Mouse (Mus musculus) intestine, postnatal 0 days (tissue): Measurements from ENCODE around the gene Mob1a. TPM values are rescaled to one million over a fixed set of nuclear protein-coding genes. Genes with fewer than 3 reads are reported as not detected.

ENCODE experiments used
- ATAC-seq: fragments of 200-750 bp; cut with Nextera tagmentation; 2 replicates; pipeline ENCODE4 v1.8.0; 2017; ENCODE audit warnings: mild to moderate bottlenecking, moderate TSS enrichment, moderate library complexity
- H3K27ac ChIP-seq: fragments of 300-500 bp; sonication (generic); 2 replicates; pipeline ENCODE4 v1.5.1; 2014; ENCODE audit warnings: mild to moderate bottlenecking, low read depth, low read length, moderate library complexity
- H3K27me3 ChIP-seq: fragments of 300-500 bp; sonication (generic); replicated peaks from 2 replicates; pipeline ENCODE4 v1.6.1; 2014; ENCODE audit warnings: low read length, mixed read lengths; ENCODE audit not compliant: control insufficient read depth, insufficient read depth
- H3K36me3 ChIP-seq: fragments of 300-500 bp; sonication (generic); 2 replicates; pipeline ENCODE4 v1.6.1; 2014; ENCODE audit warnings: mild to moderate bottlenecking, moderate library complexity; ENCODE audit not compliant: control insufficient read depth, insufficient read depth
- H3K4me1 ChIP-seq: fragments of 300-500 bp; sonication (generic); replicated peaks from 2 replicates; pipeline ENCODE4 v1.6.1; 2014; ENCODE audit warnings: antibody characterized with exemption, low read length, mixed read lengths; ENCODE audit not compliant: control insufficient read depth, insufficient read depth
- H3K4me2 ChIP-seq: fragments of 300-500 bp; sonication (generic); replicated peaks from 2 replicates; pipeline ENCODE4 v1.6.1; 2014; ENCODE audit warnings: low read depth, mild to moderate bottlenecking, moderate library complexity
- H3K4me3 ChIP-seq: fragments of 300-500 bp; sonication (generic); 2 replicates; pipeline ENCODE4 v1.5.1; 2014; ENCODE audit warnings: low read depth, low read length
- H3K9ac ChIP-seq: fragments of 300-500 bp; sonication (generic); 2 replicates; pipeline ENCODE4 v1.6.1; 2014; ENCODE audit warnings: mild to moderate bottlenecking, low read depth, low read length
- H3K9me3 ChIP-seq: fragments of 300-500 bp; sonication (generic); 2 replicates; pipeline ENCODE4 v1.6.1; 2016; ENCODE audit warnings: mixed run types; ENCODE audit not compliant: control insufficient read depth
- CTCF ChIP-seq: sonication (generic); IDR thresholded peaks from 2 replicates; pipeline ENCODE4 v1.5.1; 2016; ENCODE audit warnings: low read depth, mild to moderate bottlenecking, control low read depth, antibody characterized with exemption, moderate library complexity
- WGBS: fragments of 180-500 bp; shearing (Covaris S2); extraction: QIAGEN DNeasy Blood & Tissue Kit; methylation state at CpG from one replicate; pipeline ENCODE4 v1.1.7; 2014; 5-methylcytosine and 5-hydroxymethylcytosine counted together
- polyA plus RNA-seq: library from polyadenylated mRNA; unstranded; fragments of >200 nt; fragmentation: Nextera tagmentation; extraction: Ambion mirVana; gene quantifications from 2 replicates; pipeline ENCODE4 v1.2.1, GENCODE M21; 2015

Gene Mob1a
- polyA plus RNA-seq, 1 experiment from 2014 or later, result 29.7 TPM

DNA sequence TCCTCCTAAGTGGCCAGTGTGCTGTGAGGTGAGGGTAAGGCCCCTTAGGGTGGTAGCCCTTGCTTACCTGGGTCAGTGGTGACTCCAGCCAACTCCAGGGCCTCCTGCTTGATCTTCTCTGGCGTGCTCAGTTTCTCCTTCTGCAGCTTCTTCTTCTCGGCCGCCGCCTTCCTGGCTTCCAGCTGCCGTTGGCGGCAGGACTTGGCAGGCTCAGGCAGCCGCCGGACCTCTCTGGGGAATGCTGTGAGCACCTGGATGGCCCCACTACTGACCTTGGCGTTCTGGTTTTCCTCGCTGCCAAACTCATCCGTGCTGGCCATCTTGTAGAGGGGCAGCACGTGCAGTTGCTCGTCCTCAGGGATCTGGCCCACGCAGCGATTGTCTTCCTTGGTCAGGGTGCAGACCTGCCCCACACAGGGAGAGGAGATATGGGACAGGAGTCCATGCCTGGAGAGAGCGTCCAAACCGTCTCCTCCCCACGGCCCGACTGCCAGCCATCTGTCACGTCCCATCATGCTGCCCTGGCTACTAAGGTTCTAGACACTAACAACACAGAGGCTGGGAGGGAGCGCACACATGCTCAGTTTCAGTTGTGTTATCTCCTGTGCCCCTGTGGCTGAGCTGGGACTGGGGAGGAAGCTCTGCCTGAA is 44.6 kb downstream of the Mob1a start:
- TF ChIP-seq CTCF, result no peak
- Histone ChIP-seq H3K9me3 (no peaks in the 10 kb centered on the region), H3K4me2 (no peak overlapping the region), H3K27ac (no peak overlapping the region), H3K27me3 (no peaks in the 10 kb centered on the region), H3K4me3 (no peak overlapping the region), H3K9ac (no peak overlapping the region), H3K4me1 (no peaks in the 10 kb centered on the region), H3K36me3 (peaks cover 96% of the 10 kb centered on the region)
- WGBS, result 83% methylated on average over 21 of the region's 21 CpGs
- ATAC-seq, result no peak

DNA sequence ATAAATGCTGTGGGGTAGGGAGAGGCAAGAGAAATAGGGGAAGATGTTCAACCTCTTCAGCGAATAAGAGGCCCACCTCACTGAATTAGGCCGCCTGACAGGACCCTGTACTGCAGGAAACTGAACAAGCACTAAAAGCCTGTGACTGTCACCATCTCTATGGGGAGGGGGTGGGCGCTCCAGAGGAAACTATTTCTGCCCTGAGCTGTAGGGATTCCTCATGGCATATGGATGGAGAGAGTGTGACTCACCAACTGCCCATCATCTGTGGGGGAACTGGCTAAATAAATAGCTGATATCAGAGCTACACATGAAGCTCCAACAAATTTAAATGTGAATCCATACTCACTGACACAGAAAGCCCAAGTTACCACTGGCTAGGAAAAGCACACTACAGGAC is 45.5 kb downstream of the Mob1a start:
- Histone ChIP-seq H3K4me2 (no peak overlapping the region), H3K4me1 (no peaks in the 10 kb centered on the region), H3K9me3 (no peaks in the 10 kb centered on the region), H3K9ac (no peak overlapping the region), H3K36me3 (peaks cover 98% of the 10 kb centered on the region), H3K4me3 (no peak overlapping the region), H3K27ac (no peak overlapping the region), H3K27me3 (no peaks in the 10 kb centered on the region)
- WGBS, result 86% methylated on average over 3 of the region's 3 CpGs
- no peak for TF ChIP-seq CTCF
- ATAC-seq, result no peak

DNA sequence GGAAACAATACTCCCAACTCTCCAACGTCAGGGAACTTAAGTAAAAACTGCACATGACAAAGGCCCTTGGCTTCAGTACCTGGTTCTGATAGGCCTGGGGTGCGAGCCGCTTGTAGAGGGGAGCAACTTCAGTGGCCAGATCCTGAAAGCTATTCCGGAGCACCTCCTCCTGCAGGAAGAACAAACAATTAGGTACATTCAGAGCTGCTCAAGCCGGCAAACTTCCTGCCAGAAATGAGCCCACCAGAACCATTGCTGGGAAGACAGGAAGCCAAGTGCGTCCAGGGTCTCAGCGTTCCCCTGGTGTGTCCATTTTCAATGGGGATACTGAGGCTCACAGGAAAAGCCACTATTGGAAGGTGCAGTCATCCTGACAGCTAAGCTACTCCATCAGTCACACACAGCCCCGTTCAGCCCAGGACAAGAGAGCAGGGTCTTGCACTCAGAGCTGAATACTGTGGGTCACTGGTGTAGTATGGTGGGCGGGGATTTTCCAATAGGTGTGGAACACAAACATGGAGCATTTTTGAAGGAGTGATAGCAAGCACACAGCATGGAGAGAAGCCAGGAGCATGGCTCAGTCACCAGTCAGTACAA is 48.0 kb downstream of the Mob1a start:
- H3K4me2 ChIP-seq, result no peak overlapping the region
- H3K9me3 ChIP-seq, result no peaks in the 10 kb centered on the region
- no peak overlapping the region for H3K27ac ChIP-seq
- no peaks in the 10 kb centered on the region for H3K27me3 ChIP-seq
- WGBS, result 82% methylated on average over 9 of the region's 9 CpGs
- H3K36me3 ChIP-seq, result peaks cover 98% of the 10 kb centered on the region
- no peak overlapping the region for H3K9ac ChIP-seq
- ATAC-seq, result no peak
- H3K4me3 ChIP-seq, result no peak overlapping the region
- H3K4me1 ChIP-seq, result no peaks in the 10 kb centered on the region
- no peak for TF ChIP-seq CTCF

DNA sequence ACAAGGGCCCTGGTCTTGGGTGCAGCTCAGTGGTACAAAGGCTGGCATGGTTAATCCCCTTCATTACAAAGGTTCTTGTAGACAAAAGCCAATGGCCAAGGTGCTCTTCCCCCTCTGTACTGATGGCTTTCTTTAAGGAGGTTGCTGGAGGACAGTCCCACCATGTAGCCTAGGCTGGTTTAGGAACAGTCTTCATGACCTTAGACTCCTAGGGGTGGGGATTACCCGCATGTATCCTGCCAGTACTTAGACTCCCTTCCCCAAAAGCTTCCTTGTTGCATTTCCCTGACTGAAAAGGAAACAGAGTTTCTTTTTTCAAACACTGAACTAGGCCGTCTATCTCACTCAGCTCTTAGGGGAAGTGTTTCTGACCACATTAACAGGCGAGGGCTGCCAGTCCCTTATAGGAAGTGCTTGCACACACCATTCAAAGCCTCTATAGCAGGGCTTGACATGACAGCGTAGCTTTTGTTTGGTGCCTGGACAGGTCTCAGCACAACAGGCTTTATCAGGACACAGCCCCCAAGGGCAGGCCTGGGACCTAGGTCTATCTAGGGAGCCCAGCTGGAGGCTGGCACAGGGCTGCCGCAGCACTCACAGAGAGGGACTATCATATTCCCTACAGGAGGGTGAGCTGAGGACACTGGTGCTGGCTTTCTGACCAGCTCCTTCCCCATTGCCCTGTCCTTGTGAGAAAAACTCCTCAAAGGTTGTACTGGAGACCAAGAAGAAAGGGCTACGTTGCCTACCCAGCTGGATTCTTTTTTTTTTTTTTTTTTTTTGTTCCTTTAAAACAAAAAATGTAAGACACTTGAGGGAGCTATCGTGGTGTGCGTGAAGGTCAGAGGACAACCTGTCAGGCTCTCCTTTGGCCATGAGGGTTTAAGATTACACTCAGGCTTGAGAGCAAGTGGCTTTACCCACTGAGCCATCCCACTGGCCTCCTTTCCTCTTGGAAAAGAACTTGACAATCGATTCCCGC is 56.0 kb downstream of the Mob1a start:
- WGBS, result 81% methylated on average over 10 of the region's 10 CpGs
- no peak overlapping the region for H3K4me3 ChIP-seq
- H3K4me2 ChIP-seq, result no peak overlapping the region
- no peak overlapping the region for H3K27ac ChIP-seq
- no peaks in the 10 kb centered on the region for H3K27me3 ChIP-seq
- H3K36me3 ChIP-seq, result peaks cover 89% of the 10 kb centered on the region
- no peak overlapping the region for H3K9ac ChIP-seq
- H3K4me1 ChIP-seq, result no peaks in the 10 kb centered on the region
- no peak; the same call in 1 of the 2 replicates for ATAC-seq
- TF ChIP-seq CTCF, result no peak
- no peaks in the 10 kb centered on the region for H3K9me3 ChIP-seq

DNA sequence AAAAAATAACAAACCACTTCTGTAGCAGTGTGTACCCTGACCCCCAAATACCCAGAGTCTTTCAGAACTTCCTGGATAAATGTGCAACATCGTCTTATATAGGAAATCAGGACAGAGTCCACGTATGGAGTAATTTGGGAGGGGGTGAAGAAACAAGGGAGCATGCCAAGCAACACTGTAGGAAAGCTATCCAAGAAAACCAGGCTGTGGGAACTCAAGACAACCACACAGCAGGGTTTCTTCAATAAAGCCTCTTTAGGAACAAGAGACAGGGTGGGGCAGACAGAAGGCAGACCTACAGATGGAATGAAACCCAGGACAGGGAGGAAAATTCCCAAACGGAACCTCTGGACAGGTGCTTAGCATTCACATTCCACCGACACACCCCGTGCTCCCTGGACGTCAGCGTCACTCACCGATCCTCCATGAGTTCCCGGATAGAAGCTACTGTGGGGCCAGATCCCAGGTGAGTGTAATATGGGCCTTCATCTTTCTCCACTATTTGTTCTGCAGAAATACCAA is 59.8 kb downstream of the Mob1a start:
- Histone ChIP-seq H3K9me3 (no peaks in the 10 kb centered on the region), H3K27ac (no peak overlapping the region), H3K4me2 (no peak overlapping the region), H3K36me3 (peaks cover 59% of the 10 kb centered on the region), H3K9ac (no peak overlapping the region), H3K4me1 (no peaks in the 10 kb centered on the region), H3K4me3 (no peak overlapping the region), H3K27me3 (no peaks in the 10 kb centered on the region)
- TF ChIP-seq CTCF, result no peak
- no peak for ATAC-seq
- WGBS, result 90% methylated on average over 9 of the region's 9 CpGs
